Mouse (Mus musculus) CH12.LX (cell line): ENCODE data around the gene Abtb1. TPM values are rescaled to one million over a fixed set of nuclear protein-coding genes. Genes with fewer than 3 reads are reported as not detected.

Experiments used
- DNase-seq: peaks from one replicate; pipeline ENCODE4 v3.0.0-alpha.2; 2013; ENCODE audit errors: extremely low read depth
- H3K27ac ChIP-seq: 2 replicates; pipeline ENCODE4 v1.5.1; 2012; ENCODE audit warnings: low read depth, mild to moderate bottlenecking, control low read depth, moderate library complexity; ENCODE audit not compliant: insufficient read depth
- H3K27me3 ChIP-seq: replicated peaks from 2 replicates; pipeline ENCODE3; 2012; ENCODE audit warnings: inconsistent platforms
- H3K36me3 ChIP-seq, 2 experiments: replicated peaks in 1 of 2; 2 replicates each; pipeline versions ENCODE3 to v1.6.1; 2012; ENCODE audit warnings: inconsistent platforms in 1 of 2, low read length in 1 of 2, mild to moderate bottlenecking in 1 of 2, mixed read lengths in 1 of 2, moderate library complexity in 1 of 2; ENCODE audit not compliant: control insufficient read depth in 1 of 2, insufficient read depth in 1 of 2
- H3K4me1 ChIP-seq, 2 experiments: 2 replicates each; pipeline ENCODE4 v1.6.1; 2012; ENCODE audit warnings: inconsistent platforms in 1 of 2, moderate library complexity in 1 of 2; ENCODE audit not compliant: insufficient read depth in 2 of 2, control insufficient read depth in 1 of 2
- H3K4me2 ChIP-seq: 2 replicates; pipeline ENCODE4 v1.6.1; 2012; ENCODE audit warnings: low read depth, mild to moderate bottlenecking, control low read depth; ENCODE audit not compliant: poor library complexity, insufficient read depth, severe bottlenecking
- H3K4me3 ChIP-seq, 3 experiments: fragments of 150-350 bp in 1 of 3; sonication (generic) in 1 of 3; replicated peaks in 1 of 3; 2 replicates each; pipeline versions ENCODE3 to v1.5.1; 2011 to 2012; ENCODE audit warnings: low read depth in 2 of 3, low read length in 2 of 3, mild to moderate bottlenecking in 2 of 3, moderate library complexity in 2 of 3, control low read depth in 1 of 3, improper control_type of control experiment in 1 of 3, inconsistent platforms in 1 of 3, mixed read lengths in 1 of 3; ENCODE audit not compliant: poor library complexity in 1 of 3
- H3K79me2 ChIP-seq: replicated peaks from 2 replicates; pipeline ENCODE4 v1.6.1; 2012; ENCODE audit warnings: mild to moderate bottlenecking, moderate library complexity; ENCODE audit not compliant: control insufficient read depth, poor library complexity, insufficient read depth, severe bottlenecking; ENCODE audit errors: extremely low read depth
- H3K9ac ChIP-seq: 2 replicates; pipeline ENCODE4 v1.6.1; 2012; ENCODE audit warnings: low read depth, mild to moderate bottlenecking, control low read depth, moderate library complexity; ENCODE audit not compliant: insufficient read depth
- H3K9me3 ChIP-seq: replicated peaks from 2 replicates; pipeline ENCODE3; 2012; ENCODE audit warnings: low read length, inconsistent platforms, mixed read lengths
- BHLHE40 ChIP-seq: IDR thresholded peaks from 2 replicates; pipeline ENCODE4 v1.6.1; 2011; ENCODE audit warnings: mild to moderate bottlenecking, low read depth, low read length, improper control_type of control experiment
- E2F4 ChIP-seq: IDR thresholded peaks from 2 replicates; pipeline ENCODE4 v1.6.1; 2011; ENCODE audit warnings: low read depth, low read length, improper control_type of control experiment; ENCODE audit not compliant: insufficient replicate concordance
- EP300 ChIP-seq: IDR thresholded peaks from 2 replicates; pipeline ENCODE4 v1.6.1; 2011; ENCODE audit warnings: low read length, improper control_type of control experiment
- ETS1 ChIP-seq: conservative IDR thresholded peaks from 2 replicates; pipeline ENCODE4 v1.6.1; 2012; ENCODE audit warnings: low read depth, mild to moderate bottlenecking, inconsistent platforms, low read length, improper control_type of control experiment, moderate library complexity
- IRF4 ChIP-seq: IDR thresholded peaks from 2 replicates; pipeline ENCODE4 v1.6.1; 2014; ENCODE audit warnings: low read depth, mild to moderate bottlenecking, inconsistent platforms, low read length, improper control_type of control experiment
- MYC ChIP-seq: IDR thresholded peaks from 2 replicates; pipeline ENCODE4 v1.6.1; 2011; ENCODE audit warnings: low read depth, mild to moderate bottlenecking, improper control_type of control experiment, low read length
- NELFE ChIP-seq: IDR thresholded peaks from 2 replicates; pipeline ENCODE4 v1.6.1; 2011; ENCODE audit warnings: low read depth, low read length, improper control_type of control experiment
- NRF1 ChIP-seq: IDR thresholded peaks from 2 replicates; pipeline ENCODE4 v1.6.1; 2014; ENCODE audit warnings: low read depth, mild to moderate bottlenecking, inconsistent platforms, low read length, improper control_type of control experiment, moderate library complexity
- POLR2A ChIP-seq: IDR thresholded peaks from 2 replicates; pipeline ENCODE4 v1.6.1; 2011; ENCODE audit warnings: low read depth, mild to moderate bottlenecking, improper control_type of control experiment, low read length
- POLR2AphosphoS2 ChIP-seq: IDR thresholded peaks from 2 replicates; pipeline ENCODE4 v1.6.1; 2011; ENCODE audit warnings: low read depth, low read length, improper control_type of control experiment
- RCOR1 ChIP-seq: conservative IDR thresholded peaks from 2 replicates; pipeline ENCODE4 v1.6.1; 2012; ENCODE audit warnings: low read depth, mild to moderate bottlenecking, inconsistent platforms, low read length, improper control_type of control experiment
- SIN3A ChIP-seq: IDR thresholded peaks from 2 replicates; pipeline ENCODE4 v1.6.1; 2012; ENCODE audit warnings: low read length, improper control_type of control experiment, inconsistent platforms
- SMC3 ChIP-seq: IDR thresholded peaks from 2 replicates; pipeline ENCODE4 v1.6.1; 2011; ENCODE audit warnings: low read depth, low read length, improper control_type of control experiment
- ZNF384 ChIP-seq: IDR thresholded peaks from 2 replicates; pipeline ENCODE4 v1.6.1; 2012; ENCODE audit warnings: low read depth, low read length, improper control_type of control experiment, inconsistent platforms
- dilution Hi-C: fragments of 300-500 bp; cut with MboI; formaldehyde crosslinking; loops from 2 replicates; pipeline ENCODE4 v1.14.3; 2020; ENCODE audit warnings: low sequenced_read_pairs; ENCODE audit not compliant: extremely low pct_unique_long_range_greater_than_20kb, extremely low pct_ligation_motif_present
- in situ Hi-C: fragments of 300-500 bp; cut with MboI; formaldehyde crosslinking; loops from 3 replicates; pipeline ENCODE4 v1.14.3; 2019; ENCODE audit warnings: low sequenced_read_pairs, low pct_ligation_motif_present, low pct_unique_long_range_greater_than_20kb, mixed read lengths
- polyA plus RNA-seq: library from polyadenylated mRNA; unstranded; fragments of >175 nt; gene quantifications from 2 replicates; pipeline ENCODE4 v1.2.1, GENCODE M21; 2012; ENCODE audit warnings: low read depth; ENCODE audit not compliant: insufficient read length
- total RNA-seq, 2 experiments: library from RNA; depleted of rRNA; stranded (reverse); fragments of 300-350 nt in 1 of 2; fragments of >200 nt in 1 of 2; gene quantifications; 2 replicates each; pipeline ENCODE4 v1.2.3; 2012 to 2014

The Abtb1 gene
- total and polyA plus RNA-seq, 3 experiments: 13.0 to 20.8 (median 18.4) TPM

- peaks cover 25 to 67% of the 10 kb centered on the region in 2 experiments for H3K4me1 ChIP-seq
- H3K4me2 ChIP-seq: no peak overlapping the region
- no peak overlapping the region for H3K9ac ChIP-seq
- no peaks in the 10 kb centered on the region for H3K9me3 ChIP-seq
- no peak overlapping the region for H3K4me3 ChIP-seq
- H3K27ac ChIP-seq: no peak overlapping the region
- in situ Hi-C loops (no loop called here), dilution Hi-C loops (no loop called here)
- no peak for TF ChIP-seq SMC3
- no peak for TF ChIP-seq SIN3A
- TF ChIP-seq NRF1: no peak
- TF ChIP-seq POLR2AphosphoS2: no peak
- TF ChIP-seq RCOR1: no peak
- no peak for TF ChIP-seq ZNF384
- TF ChIP-seq EP300: no peak
- TF ChIP-seq MYC: no peak
- TF ChIP-seq BHLHE40: no peak
- TF ChIP-seq E2F4: no peak
- no peak for TF ChIP-seq NELFE
- no peak for TF ChIP-seq IRF4
- no peak for TF ChIP-seq ETS1
- no peak; the same call in 1 of the 2 replicates for TF ChIP-seq POLR2A
- H3K36me3 ChIP-seq: peaks cover 57 to 88% of the 10 kb centered on the region in 2 experiments
- no peaks in the 10 kb centered on the region for H3K27me3 ChIP-seq
- peaks cover 40% of the 10 kb centered on the region for H3K79me2 ChIP-seq
- DNase-seq: no peak
These were observed 54.9 kb downstream of the Abtb1 start for GRCm38 (mm10) chr6:88786732-88787445.

Other genes starting within 250 kb of the Abtb1 start
- gene Kbtbd12, start 204.0 kb downstream of the Abtb1 start, total RNA-seq (2012; rRNA removed): not detected in 2 replicates
- not detected in 2 replicates for gene Kbtbd12, start 204.0 kb downstream of the Abtb1 start, total RNA-seq (2014; rRNA removed)
- not detected in 2 replicates for gene Kbtbd12, start 204.0 kb downstream of the Abtb1 start, polyA plus RNA-seq
- 81.1 and 95.6 TPM in 2 replicates for gene Mgll, start 117.6 kb downstream of the Abtb1 start, total RNA-seq (2012; rRNA removed)
- 57.7 and 60.8 TPM in 2 replicates for gene Mgll, start 117.6 kb downstream of the Abtb1 start, total RNA-seq (2014; rRNA removed)
- 66.6 and 76.5 TPM in 2 replicates for gene Mgll, start 117.6 kb downstream of the Abtb1 start, polyA plus RNA-seq
- 0.34 and 0.81 TPM in 2 replicates for gene Podxl2, start 33.1 kb upstream of the Abtb1 start, total RNA-seq (2012; rRNA removed)
- 0.57 and 0.93 TPM in 2 replicates for gene Podxl2, start 33.1 kb upstream of the Abtb1 start, total RNA-seq (2014; rRNA removed)
- gene Podxl2, start 33.1 kb upstream of the Abtb1 start, polyA plus RNA-seq: 0.79 TPM in 1 of 2 replicates, not detected in the other
- 130 and 153 TPM in 2 replicates for gene Mcm2, start 56.8 kb upstream of the Abtb1 start, total RNA-seq (2012; rRNA removed)
- gene Mcm2, start 56.8 kb upstream of the Abtb1 start, total RNA-seq (2014; rRNA removed): 146 and 148 TPM in 2 replicates
- 148 and 207 TPM in 2 replicates for gene Mcm2, start 56.8 kb upstream of the Abtb1 start, polyA plus RNA-seq
- 13.3 and 16.0 TPM in 2 replicates for gene Tpra1, start 60.3 kb upstream of the Abtb1 start, total RNA-seq (2012; rRNA removed)
- gene Tpra1, start 60.3 kb upstream of the Abtb1 start, total RNA-seq (2014; rRNA removed): 9.3 and 12.2 TPM in 2 replicates
- 13.5 and 15.6 TPM in 2 replicates for gene Tpra1, start 60.3 kb upstream of the Abtb1 start, polyA plus RNA-seq